Mouse (Mus musculus) intestine, embryonic 14.5 days (tissue): ENCODE data around the gene Gm49380. TPM values are rescaled to one million over a fixed set of nuclear protein-coding genes. Genes with fewer than 3 reads are reported as not detected.

Source experiments
- ATAC-seq: fragments of 200-750 bp; cut with Nextera tagmentation; replicated peaks from 2 replicates; pipeline ENCODE4 v1.8.0; 2017; ENCODE audit warnings: low read depth, moderate number of reproducible peaks, moderate TSS enrichment, moderate library complexity; ENCODE audit not compliant: low FRiP score, low TSS enrichment
- DNase-seq: peaks from one replicate; pipeline ENCODE4 v3.0.0-alpha.2; 2018; ENCODE audit warnings: low spot score
- H3K27ac ChIP-seq: fragments of 300-500 bp; sonication (generic); 2 replicates; pipeline ENCODE4 v1.5.1; 2014; ENCODE audit warnings: low read depth, mild to moderate bottlenecking, control low read depth
- H3K27me3 ChIP-seq: fragments of 300-500 bp; sonication (generic); replicated peaks from 2 replicates; pipeline ENCODE4 v1.6.1; 2014; ENCODE audit warnings: low read length, control low read depth; ENCODE audit not compliant: control insufficient read depth, insufficient read depth
- H3K36me3 ChIP-seq: fragments of 300-500 bp; sonication (generic); 2 replicates; pipeline ENCODE4 v1.6.1; 2014; ENCODE audit warnings: low read length, control low read depth; ENCODE audit not compliant: control insufficient read depth, insufficient read depth
- H3K4me1 ChIP-seq: fragments of 300-500 bp; sonication (generic); replicated peaks from 2 replicates; pipeline ENCODE4 v1.6.1; 2014; ENCODE audit warnings: low read length, control low read depth, mixed read lengths; ENCODE audit not compliant: control insufficient read depth, insufficient read depth
- H3K4me2 ChIP-seq: fragments of 300-500 bp; sonication (generic); 2 replicates; pipeline ENCODE4 v1.6.1; 2014; ENCODE audit warnings: low read length
- H3K4me3 ChIP-seq: fragments of 300-500 bp; sonication (generic); 2 replicates; pipeline ENCODE4 v1.5.1; 2014; ENCODE audit warnings: low read depth, low read length, control low read depth, mixed read lengths
- H3K9ac ChIP-seq: fragments of 300-500 bp; sonication (generic); 2 replicates; pipeline ENCODE4 v1.6.1; 2014; ENCODE audit warnings: mild to moderate bottlenecking, low read length
- H3K9me3 ChIP-seq: fragments of 300-500 bp; sonication (generic); 2 replicates; pipeline ENCODE4 v1.6.1; 2016; ENCODE audit warnings: low read length, control low read depth; ENCODE audit not compliant: control insufficient read depth
- WGBS: fragments of 180-500 bp; shearing (Covaris S2); extraction: QIAGEN DNeasy Blood & Tissue Kit; methylation state at CpG from one replicate; pipeline ENCODE4 v1.1.7; 2014; 5-methylcytosine and 5-hydroxymethylcytosine counted together
- polyA plus RNA-seq: library from polyadenylated mRNA; unstranded; fragments of >200 nt; fragmentation: Nextera tagmentation; extraction: Ambion mirVana; gene quantifications from 2 replicates; pipeline ENCODE4 v1.2.1, GENCODE M21; 2014

Gm49380 gene
- polyA plus RNA-seq, 1 experiment from 2014 or later = 0.14 TPM

- Histone ChIP-seq H3K4me2 (no peak overlapping the region), H3K36me3 (no peaks in the 10 kb centered on the region), H3K9ac (no peak overlapping the region), H3K4me1 (no peaks in the 10 kb centered on the region), H3K9me3 (peaks cover 2% of the 10 kb centered on the region; the same call in 1 of the 2 replicates), H3K27me3 (no peaks in the 10 kb centered on the region), H3K27ac (no peak overlapping the region), H3K4me3 (no peak overlapping the region)
- ATAC-seq = no peak
- no peak for DNase-seq
- 64% methylated on average over 1 of the region's 1 CpGs for WGBS
These were observed 59.4 kb downstream of the Gm49380 start for GRCm38 (mm10) chr9:44053936-44054335.

GRCm38 (mm10) chr9:44052855-44053254 lies 60.4 kb downstream of the Gm49380 start:
- 60% methylated on average over 3 of the region's 3 CpGs for WGBS
- Histone ChIP-seq H3K4me2 (no peak overlapping the region), H3K9ac (no peak overlapping the region), H3K4me3 (no peak overlapping the region), H3K27ac (no peak overlapping the region), H3K27me3 (no peaks in the 10 kb centered on the region), H3K36me3 (no peaks in the 10 kb centered on the region), H3K9me3 (peaks cover 2% of the 10 kb centered on the region; the same call in 1 of the 2 replicates), H3K4me1 (no peaks in the 10 kb centered on the region)
- ATAC-seq = no peak
- DNase-seq = no peak

- peaks cover 6% of the 10 kb centered on the region for H3K27me3 ChIP-seq
- WGBS = 88% methylated on average over 8 of the region's 8 CpGs
- no peaks in the 10 kb centered on the region for H3K4me1 ChIP-seq
- no peak overlapping the region for H3K27ac ChIP-seq
- no peak for DNase-seq
- H3K9me3 ChIP-seq = no peaks in the 10 kb centered on the region
- H3K4me3 ChIP-seq = no peak overlapping the region
- no peak for ATAC-seq
- H3K9ac ChIP-seq = no peak overlapping the region
- H3K4me2 ChIP-seq = no peak overlapping the region
- no peaks in the 10 kb centered on the region for H3K36me3 ChIP-seq
These were observed 63.7 kb downstream of the Gm49380 start for GRCm38 (mm10) chr9:44049381-44050165.

GRCm38 (mm10) chr9:44048541-44049380 lies 64.5 kb downstream of the Gm49380 start:
- H3K27me3 ChIP-seq = peaks cover 15% of the 10 kb centered on the region
- 62% methylated on average over 15 of the region's 15 CpGs for WGBS
- H3K4me3 ChIP-seq = no peak overlapping the region
- peaks cover 3% of the 10 kb centered on the region for H3K4me1 ChIP-seq
- no peak overlapping the region for H3K4me2 ChIP-seq
- no peak overlapping the region for H3K9ac ChIP-seq
- ATAC-seq = no peak
- no peaks in the 10 kb centered on the region for H3K36me3 ChIP-seq
- no peaks in the 10 kb centered on the region for H3K9me3 ChIP-seq
- H3K27ac ChIP-seq = no peak overlapping the region
- DNase-seq = no peak

- no peaks in the 10 kb centered on the region for H3K36me3 ChIP-seq
- H3K27ac ChIP-seq = no peak overlapping the region
- 75% methylated on average over 14 of the region's 14 CpGs for WGBS
- peaks cover 24% of the 10 kb centered on the region for H3K27me3 ChIP-seq
- DNase-seq (no peak), ATAC-seq (no peak)
- H3K9me3 ChIP-seq = no peaks in the 10 kb centered on the region
- H3K4me2 ChIP-seq = no peak overlapping the region
- peaks cover 9% of the 10 kb centered on the region for H3K4me1 ChIP-seq
- H3K9ac ChIP-seq = no peak overlapping the region
- no peak overlapping the region for H3K4me3 ChIP-seq
These were observed 65.5 kb downstream of the Gm49380 start for GRCm38 (mm10) chr9:44047571-44048490.

- no peak overlapping the region for H3K4me3 ChIP-seq
- no peak overlapping the region for H3K4me2 ChIP-seq
- H3K4me1 ChIP-seq = peaks cover 9% of the 10 kb centered on the region
- no peaks in the 10 kb centered on the region for H3K9me3 ChIP-seq
- H3K36me3 ChIP-seq = no peaks in the 10 kb centered on the region
- WGBS = 43% methylated on average over 6 of the region's 6 CpGs
- no peak overlapping the region for H3K9ac ChIP-seq
- no peak for DNase-seq
- ATAC-seq = no peak
- H3K27ac ChIP-seq = no peak overlapping the region
- H3K27me3 ChIP-seq = peaks cover 25% of the 10 kb centered on the region
These were observed 66.2 kb downstream of the Gm49380 start for GRCm38 (mm10) chr9:44047071-44047470.

- 92% methylated on average over 12 of the region's 12 CpGs for WGBS
- Histone ChIP-seq H3K4me1 (peaks cover 9% of the 10 kb centered on the region), H3K27ac (no peak overlapping the region), H3K36me3 (no peaks in the 10 kb centered on the region), H3K9ac (no peak overlapping the region), H3K4me3 (no peak overlapping the region), H3K4me2 (no peak overlapping the region), H3K27me3 (peaks cover 25% of the 10 kb centered on the region), H3K9me3 (no peaks in the 10 kb centered on the region)
- DNase-seq (no peak), ATAC-seq (no peak)
These were observed 66.9 kb downstream of the Gm49380 start for GRCm38 (mm10) chr9:44046426-44046825.

GRCm38 (mm10) chr9:44045884-44046272 lies 67.4 kb downstream of the Gm49380 start:
- H3K27me3 ChIP-seq = peaks cover 25% of the 10 kb centered on the region
- no peak overlapping the region for H3K4me2 ChIP-seq
- H3K9me3 ChIP-seq = no peaks in the 10 kb centered on the region
- H3K27ac ChIP-seq = no peak overlapping the region
- DNase-seq (no peak), ATAC-seq (no peak)
- H3K9ac ChIP-seq = no peak overlapping the region
- H3K36me3 ChIP-seq = no peaks in the 10 kb centered on the region
- H3K4me1 ChIP-seq = peaks cover 9% of the 10 kb centered on the region
- H3K4me3 ChIP-seq = no peak overlapping the region
- 87% methylated on average over 5 of the region's 5 CpGs for WGBS
